Mouse (Mus musculus) limb, embryonic 15.5 days (tissue): Measurements from ENCODE around the gene Spdl1. TPM values are rescaled to one million over a fixed set of nuclear protein-coding genes. Genes with fewer than 3 reads are reported as not detected.
"Not testable (repeated sequence)": the region's sequence is repeated elsewhere in the genome, so short reads cannot be mapped to it uniquely, and the experiment has no call there.

Experiments used
- ATAC-seq: fragments of 200-750 bp; cut with Nextera tagmentation; 2 replicates; pipeline ENCODE4 v1.8.0; 2017; ENCODE audit warnings: low read depth, moderate TSS enrichment; ENCODE audit not compliant: insufficient number of reproducible peaks, low FRiP score, low TSS enrichment
- H3K27ac ChIP-seq: fragments of 300-500 bp; sonication (generic); 2 replicates; pipeline ENCODE4 v1.5.1; 2015; ENCODE audit warnings: moderate library complexity, mild to moderate bottlenecking, inconsistent platforms
- H3K27me3 ChIP-seq: fragments of 300-500 bp; sonication (generic); 2 replicates; pipeline ENCODE4 v1.6.1; 2015; ENCODE audit warnings: inconsistent platforms
- H3K36me3 ChIP-seq: fragments of 300-500 bp; sonication (generic); 2 replicates; pipeline ENCODE4 v1.6.1; 2015; ENCODE audit warnings: inconsistent platforms
- H3K4me1 ChIP-seq: fragments of 300-500 bp; sonication (generic); 2 replicates; pipeline ENCODE4 v1.6.1; 2015; ENCODE audit warnings: inconsistent platforms
- H3K4me2 ChIP-seq: fragments of 300-500 bp; sonication (generic); 2 replicates; pipeline ENCODE4 v1.6.1; 2015; ENCODE audit warnings: mild to moderate bottlenecking, inconsistent platforms
- H3K4me3 ChIP-seq: fragments of 300-500 bp; sonication (generic); 2 replicates; pipeline ENCODE4 v1.5.1; 2015; ENCODE audit warnings: mild to moderate bottlenecking, inconsistent platforms
- H3K9ac ChIP-seq: fragments of 300-500 bp; sonication (generic); 2 replicates; pipeline ENCODE4 v1.6.1; 2015; ENCODE audit warnings: inconsistent platforms
- H3K9me3 ChIP-seq: fragments of 300-500 bp; sonication (generic); 2 replicates; pipeline ENCODE4 v1.6.1; 2016; ENCODE audit warnings: inconsistent platforms
- WGBS: fragments of 180-500 bp; shearing (Covaris S2); methylation state at CpG from one replicate; pipeline ENCODE4 v1.1.7; 2015; 5-methylcytosine and 5-hydroxymethylcytosine counted together
- polyA plus RNA-seq: library from polyadenylated mRNA; unstranded; fragments of >200 nt; fragmentation: Nextera tagmentation; extraction: Ambion mirVana; gene quantifications from 2 replicates; pipeline ENCODE4 v1.2.1, GENCODE M21; 2015

Gene Spdl1
- polyA plus RNA-seq, 1 experiment from 2014 or later = 17.2 TPM

DNA sequence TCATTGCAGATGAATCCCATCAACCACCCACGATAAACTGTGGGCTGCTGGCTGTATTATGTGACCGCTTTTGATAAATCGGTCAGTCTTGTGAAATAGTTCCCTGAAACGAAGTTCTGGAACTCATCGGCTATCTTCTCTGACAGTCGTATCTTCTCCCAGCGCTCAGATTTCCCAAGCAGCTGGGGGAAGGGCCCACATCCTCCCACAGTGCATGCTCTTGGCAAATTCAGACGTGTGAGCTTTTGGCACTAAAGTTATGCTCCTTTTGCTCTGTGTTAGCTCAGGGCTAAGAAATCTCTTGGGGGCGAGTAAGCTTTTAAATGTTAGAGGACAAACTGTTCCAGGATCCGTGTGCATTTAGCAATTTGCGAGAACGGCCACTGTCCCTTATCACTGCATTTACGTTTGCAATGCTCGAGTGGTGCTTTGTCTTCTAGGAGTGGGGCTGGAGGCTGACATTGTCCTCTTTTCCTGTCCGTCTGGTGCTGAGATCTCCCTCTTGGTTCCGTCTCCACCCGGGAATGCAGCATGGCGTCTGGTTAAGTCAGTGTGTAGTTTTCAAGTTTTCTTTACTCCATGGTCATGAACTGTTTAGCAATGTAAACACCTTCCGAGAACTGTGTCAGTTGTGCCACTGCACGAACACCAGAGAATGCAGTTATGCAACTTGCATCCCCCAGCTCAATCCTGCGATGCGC lies 12.3 kb upstream of the Spdl1 start:
- Histone ChIP-seq H3K4me3 (no peak overlapping the region), H3K9ac (no peak overlapping the region), H3K27ac (no peak overlapping the region), H3K4me2 (no peak overlapping the region), H3K9me3 (no peaks in the 10 kb centered on the region), H3K27me3 (no peaks in the 10 kb centered on the region; the same call in 1 of the 2 replicates), H3K36me3 (no peaks in the 10 kb centered on the region), H3K4me1 (no peaks in the 10 kb centered on the region)
- ATAC-seq = no peak
- 62% methylated on average over 22 of the region's 22 CpGs for WGBS

DNA sequence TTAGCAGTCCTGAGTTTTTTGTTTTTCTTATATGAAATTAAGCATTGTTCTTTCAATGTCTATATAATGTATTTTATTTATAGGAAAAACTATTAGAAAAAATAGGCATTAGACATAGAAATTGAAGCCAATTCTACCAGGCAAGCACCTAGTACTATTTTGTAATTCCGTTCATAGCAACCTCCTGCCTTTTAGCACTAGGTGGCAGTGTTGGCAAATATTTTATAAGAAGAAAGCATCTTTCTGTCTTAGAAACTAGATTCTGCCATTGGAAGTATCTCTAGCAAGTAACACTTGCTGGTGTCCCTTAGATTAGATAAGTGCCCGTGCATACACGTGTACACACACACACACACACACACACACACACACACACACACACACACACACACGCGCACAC lies 10.1 kb upstream of the Spdl1 start:
- no peak for ATAC-seq
- Histone ChIP-seq H3K4me3 (no peak overlapping the region), H3K36me3 (no peaks in the 10 kb centered on the region), H3K9me3 (no peaks in the 10 kb centered on the region), H3K27ac (no peak overlapping the region), H3K9ac (no peak overlapping the region), H3K27me3 (no peaks in the 10 kb centered on the region; the same call in 1 of the 2 replicates), H3K4me1 (no peaks in the 10 kb centered on the region), H3K4me2 (no peak overlapping the region)
- WGBS = 37% methylated on average over 5 of the region's 5 CpGs

DNA sequence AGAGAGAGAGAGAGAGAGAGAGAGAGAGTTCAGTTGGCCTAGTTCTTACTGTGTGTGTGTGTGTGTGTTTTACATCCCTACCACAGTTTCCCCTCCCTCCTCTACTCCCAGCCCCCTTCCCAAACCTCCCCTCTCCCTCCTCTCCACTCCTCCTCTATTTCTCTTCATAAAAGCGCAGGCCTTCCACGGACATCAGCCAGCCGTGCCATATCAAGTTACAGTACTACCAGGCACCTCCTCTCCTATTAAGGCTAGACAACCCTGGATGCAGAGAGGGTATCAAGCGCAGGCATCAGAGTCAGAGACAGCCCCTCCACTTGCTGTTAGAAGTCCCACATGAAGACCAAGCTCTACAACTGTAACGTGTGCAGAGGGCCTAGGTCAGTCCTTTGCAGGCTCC lies 6.8 kb upstream of the Spdl1 start:
- no peak for ATAC-seq
- H3K36me3 ChIP-seq = no peaks in the 10 kb centered on the region
- no peaks in the 10 kb centered on the region; the same call in 1 of the 2 replicates for H3K27me3 ChIP-seq
- no peak overlapping the region for H3K9ac ChIP-seq
- no peaks in the 10 kb centered on the region for H3K9me3 ChIP-seq
- H3K27ac ChIP-seq = no peak overlapping the region
- H3K4me2 ChIP-seq = no peak overlapping the region
- WGBS = 22% methylated on average over 5 of the region's 5 CpGs
- no peak overlapping the region for H3K4me3 ChIP-seq
- no peaks in the 10 kb centered on the region for H3K4me1 ChIP-seq

DNA sequence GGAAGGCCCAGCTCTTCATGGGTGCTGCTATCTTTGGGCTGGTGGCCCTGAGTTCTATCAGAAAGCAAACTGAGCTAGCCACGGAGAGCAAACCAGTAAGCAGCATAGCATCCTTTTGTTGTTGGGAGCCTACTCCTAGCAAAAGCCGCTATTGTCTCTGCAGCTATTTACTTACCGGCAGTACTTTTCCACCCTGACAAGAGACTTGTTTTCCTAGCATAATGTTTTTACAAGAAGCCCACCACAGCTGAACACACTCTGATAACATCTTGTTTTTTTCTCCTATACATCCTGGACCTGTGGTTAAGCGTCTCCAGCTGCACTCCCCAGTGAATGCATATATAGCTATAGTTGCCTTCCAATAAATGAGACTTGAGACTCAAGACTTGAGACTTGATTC lies 5.6 kb upstream of the Spdl1 start:
- WGBS = 66% methylated on average over 4 of the region's 4 CpGs
- Histone ChIP-seq H3K4me3 (no peak overlapping the region), H3K27me3 (no peaks in the 10 kb centered on the region; the same call in 1 of the 2 replicates), H3K9me3 (no peaks in the 10 kb centered on the region), H3K4me1 (no peaks in the 10 kb centered on the region), H3K36me3 (no peaks in the 10 kb centered on the region), H3K4me2 (no peak overlapping the region), H3K27ac (no peak overlapping the region), H3K9ac (no peak overlapping the region)
- ATAC-seq = no peak

DNA sequence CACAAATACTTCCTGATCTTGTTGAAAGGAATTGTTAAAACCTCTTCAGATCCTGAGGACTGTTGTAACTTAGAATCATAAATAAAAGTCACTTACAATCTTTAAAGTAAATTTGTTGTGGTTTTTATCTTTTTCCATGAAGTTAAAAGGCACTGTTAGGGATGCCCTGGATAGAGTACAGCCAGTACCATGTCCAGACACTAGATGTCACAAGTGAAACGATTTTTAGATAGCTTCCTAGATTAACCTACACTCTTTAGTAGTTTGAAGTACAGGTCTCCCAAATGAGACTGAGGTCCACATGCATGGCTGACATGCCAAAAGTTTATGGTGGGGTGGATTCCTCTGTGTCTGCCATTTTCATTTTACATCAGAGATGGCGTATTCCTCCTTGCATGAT lies 2.8 kb upstream of the Spdl1 start:
- no peak overlapping the region for H3K4me2 ChIP-seq
- H3K4me1 ChIP-seq = peaks cover 7% of the 10 kb centered on the region
- H3K27me3 ChIP-seq = no peaks in the 10 kb centered on the region
- H3K9ac ChIP-seq = no peak overlapping the region
- no peak overlapping the region for H3K4me3 ChIP-seq
- no peaks in the 10 kb centered on the region for H3K36me3 ChIP-seq
- H3K27ac ChIP-seq = no peak overlapping the region
- no peak for ATAC-seq
- H3K9me3 ChIP-seq = no peaks in the 10 kb centered on the region
- WGBS = 44% methylated on average over 2 of the region's 2 CpGs

DNA sequence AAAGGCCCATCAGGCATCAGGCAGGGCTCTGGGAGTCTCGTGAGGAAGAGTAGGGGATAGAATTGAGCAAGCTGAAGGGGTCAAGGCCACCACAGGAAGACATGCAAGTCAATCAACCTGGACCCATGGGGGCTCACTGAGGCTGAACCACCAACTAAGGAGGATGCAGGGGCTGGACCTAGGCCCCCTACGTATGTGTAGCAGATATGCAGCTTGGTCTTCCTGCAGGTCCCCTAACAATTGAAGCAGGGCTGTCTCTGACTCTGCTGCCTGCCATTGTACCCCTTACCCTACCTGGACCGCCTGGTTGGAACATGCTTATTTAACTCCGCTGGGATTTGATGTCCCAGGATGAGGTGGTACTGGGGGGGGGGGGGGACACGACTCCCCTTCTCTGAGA lies 763 bp downstream of the Spdl1 start:
- Histone ChIP-seq H3K4me3 (peak overlapping the region; percentile 78), H3K9ac (peak overlapping the region; percentile 59), H3K27ac (no peak overlapping the region), H3K4me1 (peaks cover 7% of the 10 kb centered on the region), H3K27me3 (no peaks in the 10 kb centered on the region), H3K9me3 (no peaks in the 10 kb centered on the region), H3K4me2 (peak overlapping the region; percentile 68), H3K36me3 (peaks cover 16% of the 10 kb centered on the region)
- no peak for ATAC-seq
- 11% methylated on average over 5 of the region's 5 CpGs for WGBS

DNA sequence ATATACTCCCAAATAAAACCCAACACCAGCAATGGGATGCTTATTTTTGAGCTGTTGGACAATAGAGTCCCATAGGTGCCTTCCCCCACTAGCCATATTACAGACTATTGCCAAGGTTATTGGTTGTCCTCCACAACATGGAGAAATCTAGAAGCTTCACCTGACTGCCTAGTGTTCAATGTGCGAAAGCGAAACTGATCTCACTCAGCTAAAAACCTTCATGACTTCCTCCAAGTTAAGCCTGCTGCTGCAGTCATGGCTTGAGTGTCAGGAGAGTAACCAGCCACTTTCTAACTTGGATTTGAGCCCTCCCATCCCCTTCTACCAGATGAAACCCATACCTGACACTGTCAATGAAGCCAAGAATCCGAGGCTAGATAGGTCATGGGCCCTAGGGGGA lies 5.6 kb downstream of the Spdl1 start:
- H3K36me3 ChIP-seq = peaks cover 34% of the 10 kb centered on the region
- ATAC-seq = no peak
- peaks cover 6% of the 10 kb centered on the region for H3K4me1 ChIP-seq

DNA sequence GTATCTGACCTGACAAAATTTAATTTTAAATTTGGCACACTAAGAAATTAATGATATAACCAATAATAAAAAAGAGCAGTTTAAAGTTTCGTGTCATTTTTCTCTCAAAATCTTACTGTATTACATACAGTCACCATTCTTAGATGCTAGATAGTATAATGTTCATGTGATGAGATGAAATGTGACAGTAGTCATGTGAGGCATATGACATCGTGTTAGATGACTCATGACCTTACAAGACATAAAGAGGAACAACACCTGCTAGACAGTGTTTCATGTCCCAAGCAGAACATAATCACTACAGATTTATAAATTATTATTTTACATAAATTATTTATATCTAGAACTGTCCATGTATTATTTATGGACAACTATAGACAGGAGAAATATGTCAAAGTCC lies 6.5 kb downstream of the Spdl1 start:
- no peaks in the 10 kb centered on the region for H3K27me3 ChIP-seq
- H3K4me2 ChIP-seq = no peak overlapping the region
- H3K36me3 ChIP-seq = peaks cover 40% of the 10 kb centered on the region
- H3K4me3 ChIP-seq = no peak overlapping the region
- 90% methylated on average over 2 of the region's 2 CpGs for WGBS
- no peak for ATAC-seq
- no peaks in the 10 kb centered on the region for H3K9me3 ChIP-seq
- no peak overlapping the region for H3K9ac ChIP-seq
- no peak overlapping the region for H3K27ac ChIP-seq
- H3K4me1 ChIP-seq = no peaks in the 10 kb centered on the region

More for the DNA sequence above, 5.6 kb downstream of the Spdl1 start:
- no peak overlapping the region for H3K9ac ChIP-seq
- H3K4me3 ChIP-seq = no peak overlapping the region
- H3K4me2 ChIP-seq = no peak overlapping the region
- no peaks in the 10 kb centered on the region for H3K27me3 ChIP-seq
- no peak overlapping the region for H3K27ac ChIP-seq
- H3K9me3 ChIP-seq = no peaks in the 10 kb centered on the region
- whole genome bisulfite sequencing = 92% methylated on average over 3 of the region's 3 CpGs

DNA sequence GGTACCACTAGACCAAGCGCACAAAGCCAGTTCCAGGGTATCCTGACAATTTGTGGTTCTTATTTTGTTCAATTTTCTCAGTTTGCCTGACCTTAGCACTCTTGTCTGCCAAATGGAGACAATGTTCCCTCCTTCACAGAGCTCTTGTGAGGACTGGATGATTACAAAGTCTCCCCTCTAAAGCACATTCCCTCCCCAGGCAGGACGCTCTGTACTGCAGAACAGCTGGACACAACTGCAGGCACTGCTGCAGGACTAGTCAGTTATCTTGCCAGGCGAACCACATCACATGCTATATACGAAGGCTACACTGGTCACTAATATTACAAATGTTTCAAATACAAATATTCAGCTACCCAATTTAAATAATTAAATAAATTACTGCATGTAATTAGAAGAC lies 8.7 kb downstream of the Spdl1 start:
- H3K36me3 ChIP-seq = peaks cover 40% of the 10 kb centered on the region
- WGBS = 90% methylated on average over 4 of the region's 4 CpGs
- ATAC-seq = no peak

DNA sequence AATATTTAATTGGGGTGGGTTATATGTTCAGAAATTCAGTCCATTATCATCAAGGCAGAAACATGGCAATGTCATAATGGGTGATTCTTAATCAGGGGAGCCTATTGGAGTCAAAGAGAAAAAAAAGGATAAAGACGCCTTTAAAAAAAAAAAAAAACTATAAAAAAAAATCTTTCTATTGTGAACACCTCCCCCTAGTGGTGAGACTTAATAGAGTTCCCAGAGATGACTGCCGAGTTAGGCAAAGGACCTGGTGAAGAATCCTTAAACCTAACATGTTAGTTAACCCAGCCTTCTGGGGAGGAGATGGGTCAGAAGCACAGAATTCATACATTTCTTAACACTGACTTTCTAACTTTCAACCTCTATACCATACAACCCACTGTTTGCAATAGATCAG lies 18.7 kb downstream of the Spdl1 start:
- no peak overlapping the region for H3K27ac ChIP-seq
- no peak overlapping the region for H3K4me3 ChIP-seq
- H3K9ac ChIP-seq = no peak overlapping the region
- peaks cover 50% of the 10 kb centered on the region for H3K36me3 ChIP-seq
- 6% methylated on average over 2 of the region's 2 CpGs for WGBS
- no peaks in the 10 kb centered on the region for H3K4me1 ChIP-seq
- no peak for ATAC-seq
- no peaks in the 10 kb centered on the region for H3K27me3 ChIP-seq
- no peak overlapping the region for H3K4me2 ChIP-seq
- no peaks in the 10 kb centered on the region for H3K9me3 ChIP-seq

More for the DNA sequence above, 8.7 kb downstream of the Spdl1 start:
- Histone ChIP-seq H3K27me3 (no peaks in the 10 kb centered on the region), H3K27ac (no peak overlapping the region), H3K4me2 (no peak overlapping the region), H3K4me1 (no peaks in the 10 kb centered on the region), H3K4me3 (no peak overlapping the region), H3K9me3 (no peaks in the 10 kb centered on the region), H3K9ac (no peak overlapping the region)

DNA sequence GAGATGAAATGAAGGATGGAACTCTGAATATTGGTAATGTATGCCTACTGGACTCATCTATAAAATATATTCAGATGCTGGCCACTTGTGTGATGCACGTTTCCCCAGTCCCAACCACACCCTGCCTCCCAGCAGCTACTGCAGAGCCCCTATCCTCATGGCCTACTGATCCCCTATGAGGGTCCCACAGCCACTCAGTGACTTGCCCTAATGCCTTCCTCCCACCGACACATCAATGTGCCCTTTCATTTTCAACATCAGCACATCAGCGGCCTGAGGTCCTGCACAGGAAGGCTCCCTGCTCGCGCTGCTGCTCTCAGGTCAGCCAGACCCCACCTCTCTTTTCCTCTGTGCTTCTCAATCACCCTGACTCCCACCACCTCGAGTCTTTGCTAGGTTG lies 19.1 kb downstream of the Spdl1 start:
- H3K4me3 ChIP-seq = no peak overlapping the region
- H3K36me3 ChIP-seq = peaks cover 50% of the 10 kb centered on the region
- H3K27ac ChIP-seq = no peak overlapping the region
- ATAC-seq = no peak
- WGBS = 91% methylated on average over 6 of the region's 6 CpGs
- no peaks in the 10 kb centered on the region for H3K4me1 ChIP-seq
- no peaks in the 10 kb centered on the region for H3K9me3 ChIP-seq
- no peaks in the 10 kb centered on the region for H3K27me3 ChIP-seq
- H3K4me2 ChIP-seq = no peak overlapping the region
- H3K9ac ChIP-seq = no peak overlapping the region

DNA sequence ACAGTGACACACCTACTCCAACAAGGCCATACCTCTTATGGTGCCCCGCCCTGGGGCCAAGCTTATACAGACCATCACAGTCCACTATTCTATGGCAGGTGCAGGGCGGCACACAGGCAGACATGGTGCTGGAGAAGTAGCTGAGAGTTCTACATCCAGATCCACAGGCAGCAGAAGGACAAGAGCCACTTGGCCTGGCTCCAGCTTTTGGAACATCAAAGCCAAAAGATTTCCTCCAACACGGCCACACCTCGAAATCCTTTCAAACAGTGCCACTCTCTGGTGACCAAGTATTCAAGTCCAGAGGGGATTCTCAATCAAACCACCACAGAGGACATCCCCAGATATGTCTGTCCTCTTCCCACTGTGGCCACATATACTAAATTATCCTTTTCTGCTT lies 28.4 kb downstream of the Spdl1 start:
- not testable (repeated sequence) for H3K36me3 ChIP-seq, H3K9me3 ChIP-seq, H3K9ac ChIP-seq, H3K27ac ChIP-seq, H3K4me2 ChIP-seq, H3K27me3 ChIP-seq, H3K4me3 ChIP-seq, ATAC-seq, H3K4me1 ChIP-seq
- WGBS = 83% methylated on average over 4 of the region's 4 CpGs

DNA sequence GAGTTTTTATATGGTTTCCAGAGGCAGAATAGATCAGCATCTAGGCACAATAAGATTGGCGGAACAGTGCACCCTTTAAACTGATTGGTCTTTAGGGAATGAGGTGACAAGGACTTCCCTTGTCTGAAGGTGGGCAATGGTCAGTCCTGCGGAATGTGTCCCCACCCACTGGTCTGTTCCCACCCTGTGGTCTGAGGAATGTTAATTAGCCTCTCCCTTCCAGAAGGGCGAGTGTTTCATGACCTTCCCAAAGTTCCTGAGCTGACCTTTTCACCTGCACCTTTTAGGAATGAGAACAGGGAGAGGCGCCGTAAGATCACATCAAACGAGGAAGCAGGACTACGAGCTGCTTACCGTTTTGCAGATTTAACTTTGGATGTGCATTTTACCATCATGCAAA lies 35.4 kb downstream of the Spdl1 start:
- not testable (repeated sequence) for ATAC-seq, H3K9ac ChIP-seq, H3K27ac ChIP-seq, H3K4me2 ChIP-seq, H3K4me1 ChIP-seq, H3K36me3 ChIP-seq, H3K4me3 ChIP-seq, H3K27me3 ChIP-seq, H3K9me3 ChIP-seq
- WGBS = 41% methylated on average over 8 of the region's 8 CpGs
